28 mouse cellular contexts compared by ENCODE assay signal in the genomic region with DNA sequence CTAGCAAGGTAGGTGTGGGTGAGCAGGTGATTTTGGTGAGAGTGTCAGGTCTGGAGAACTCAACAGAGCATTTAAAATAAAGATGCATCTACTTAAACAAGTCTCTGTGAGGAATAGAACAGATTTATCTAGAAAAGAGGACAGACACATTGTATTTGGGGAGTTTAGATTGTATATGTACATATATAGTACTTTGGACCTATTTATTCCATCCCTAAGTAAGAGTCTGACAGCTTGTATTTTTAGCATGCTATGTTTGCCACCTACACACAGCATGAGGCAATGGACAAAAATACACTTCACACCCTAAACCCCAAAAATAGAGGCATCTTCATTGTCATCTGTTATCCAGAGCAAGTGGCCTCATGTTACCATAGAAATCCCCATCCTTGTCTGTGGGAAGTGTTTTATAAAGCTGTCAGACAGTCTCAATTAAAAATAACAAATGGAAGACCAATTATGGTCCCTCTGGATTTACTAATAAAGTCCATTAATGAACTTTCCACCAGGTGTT.
DNase-seq lines count a peak whose midpoint lies in the region; ATAC-seq and TF ChIP-seq lines count a peak whose summit lies in the region.
"Had no signal": no experiment of that assay in that cellular context is flagged by ENCODE, and none has a peak within 500 bp of the region (broad histone marks: within the 10 kb centered on the region; RNA-seq: fewer than 3 reads in every experiment).

No protein-coding gene starts in this region.

- no peak for ATAC-seq in heart, embryonic 15.5 days (replicated peaks; ENCODE audit: insufficient number of reproducible peaks, insufficient read depth, low FRiP score, low read depth)
- ATAC-seq: forebrain, embryonic 15.5 days; hindbrain, embryonic 16.5 days; intestine, embryonic 15.5 days; liver, embryonic 12.5 days; liver, postnatal 0 days had no signal

- no peak overlapping the region for H3K4me3 ChIP-seq in heart, embryonic 15.5 days
- no peak overlapping the region for H3K4me3 ChIP-seq in cortical plate, adult 2 months (ENCODE audit: insufficient read depth, low read length)
- H3K4me3 ChIP-seq: embryonic facial prominence, embryonic 12.5 days; forebrain, embryonic 15.5 days; intestine, embryonic 15.5 days; liver, embryonic 12.5 days; midbrain, embryonic 12.5 days had no signal

- H3K36me3 ChIP-seq in heart, embryonic 15.5 days: no peaks in the 10 kb centered on the region
- H3K36me3 ChIP-seq: embryonic facial prominence, embryonic 12.5 days; forebrain, embryonic 15.5 days; intestine, embryonic 15.5 days; liver, embryonic 12.5 days; midbrain, embryonic 12.5 days had no signal

- intact Hi-C loops in left cerebral cortex, postnatal 36 days (cut with DNase I): loop anchor here (10.0 kb wide), 1 partner anchor 258 kb away; no protein-coding TSS in a partner anchor

- no peak for TF ChIP-seq POLR2A in cortical plate, adult 2 months (IDR thresholded peaks at IDR 0.05; ENCODE audit: extremely low read depth, insufficient read depth, low read length)

- 0 out of 2 replicates have a peak, but pooled peaks cover 4% of the 10 kb centered on the region for H3K4me1 ChIP-seq in heart, embryonic 15.5 days (replicated peaks)
- peaks cover 5% of the 10 kb centered on the region; the same call in 1 of the 2 replicates for H3K4me1 ChIP-seq in cortical plate, adult 2 months (ENCODE audit: control insufficient read depth, insufficient read depth, low read length)
- H3K4me1 ChIP-seq: embryonic facial prominence, embryonic 12.5 days; forebrain, embryonic 15.5 days; intestine, embryonic 15.5 days; liver, embryonic 12.5 days; midbrain, embryonic 12.5 days had no signal

- no peaks in the 10 kb centered on the region for H3K27me3 ChIP-seq in heart, embryonic 15.5 days
- H3K27me3 ChIP-seq: embryonic facial prominence, embryonic 12.5 days; forebrain, embryonic 15.5 days; intestine, embryonic 15.5 days; liver, embryonic 12.5 days; midbrain, embryonic 12.5 days had no signal

- peak; percentile 61 to 64 for DNase-seq in frontal cortex, adult 2 months (ENCODE audit: extremely low spot score in 1 of 2, low spot score in 1 of 2)
- DNase-seq in frontal cortex, postnatal 25 days (ENCODE audit: low spot score in 2 of 2): no peak
- no peak for DNase-seq in heart, adult 9 months (ENCODE audit: low spot score in 2 of 2)
- DNase-seq in left cerebral cortex, adult 9 months (ENCODE audit: low spot score in 2 of 2): peak; percentile 39 to 66
- no peak for DNase-seq in left cerebral cortex, postnatal 36 days (ENCODE audit: low spot score in 2 of 2)
- DNase-seq in ovary, postnatal 36 days (ENCODE audit: low spot score): no peak
- DNase-seq: adrenal gland, postnatal 10 days; cerebellum, adult 11 months; cerebellum, adult 9-10 months; cerebellum, postnatal 36 days; gastrocnemius, postnatal 25 days; heart, adult 18-20 months; heart, postnatal 14 days; kidney, adult 2 months; kidney, postnatal 36 days; liver, postnatal 0 days; lung, postnatal 36 days; right cerebral cortex, postnatal 4 days; thymus, postnatal 4 days had no signal

- H3K9me3 ChIP-seq in heart, embryonic 15.5 days (replicated peaks): no peaks in the 10 kb centered on the region
- H3K9me3 ChIP-seq: embryonic facial prominence, embryonic 12.5 days; forebrain, embryonic 15.5 days; intestine, embryonic 15.5 days; liver, embryonic 12.5 days; midbrain, embryonic 12.5 days had no signal

- H3K4me2 ChIP-seq in heart, embryonic 15.5 days: no peak overlapping the region
- H3K4me2 ChIP-seq: embryonic facial prominence, embryonic 12.5 days; forebrain, embryonic 15.5 days; intestine, embryonic 15.5 days; liver, embryonic 12.5 days; midbrain, embryonic 12.5 days had no signal

- H3K9ac ChIP-seq in heart, embryonic 15.5 days: no peak overlapping the region
- H3K9ac ChIP-seq: embryonic facial prominence, embryonic 12.5 days; forebrain, embryonic 15.5 days; intestine, embryonic 15.5 days; liver, embryonic 12.5 days; liver, postnatal 0 days; midbrain, embryonic 12.5 days had no signal

- no peak for TF ChIP-seq CTCF in cortical plate, adult 2 months (IDR thresholded peaks at IDR 0.05; ENCODE audit: extremely low read depth, insufficient read depth, low read length)

- H3K27ac ChIP-seq in heart, embryonic 15.5 days: 0 out of 2 replicates have a peak overlapping the region, but pooled peaks have one; percentile 24
- H3K27ac ChIP-seq in cortical plate, adult 2 months (ENCODE audit: insufficient read depth, low read length): peak overlapping the region; percentile 65; the same call in 1 of the 2 replicates
- H3K27ac ChIP-seq: embryonic facial prominence, embryonic 12.5 days; forebrain, embryonic 15.5 days; intestine, embryonic 15.5 days; liver, embryonic 12.5 days; midbrain, embryonic 12.5 days; stomach, postnatal 0 days had no signal

Comparison
In these comparisons a context has a peak if more than half of its experiments do, and no peak if none do; other contexts are left out.
1. DNase-seq: peak in frontal cortex, adult 2 months (2 of 2) and left cerebral cortex, adult 9 months (2 of 2); none in frontal cortex, postnatal 25 days (0 of 2), heart, adult 9 months (0 of 2), left cerebral cortex, postnatal 36 days (0 of 2) and ovary, postnatal 36 days (single experiment).